Mouse (Mus musculus): ENCODE data around the gene Eef1b2.

DNA sequence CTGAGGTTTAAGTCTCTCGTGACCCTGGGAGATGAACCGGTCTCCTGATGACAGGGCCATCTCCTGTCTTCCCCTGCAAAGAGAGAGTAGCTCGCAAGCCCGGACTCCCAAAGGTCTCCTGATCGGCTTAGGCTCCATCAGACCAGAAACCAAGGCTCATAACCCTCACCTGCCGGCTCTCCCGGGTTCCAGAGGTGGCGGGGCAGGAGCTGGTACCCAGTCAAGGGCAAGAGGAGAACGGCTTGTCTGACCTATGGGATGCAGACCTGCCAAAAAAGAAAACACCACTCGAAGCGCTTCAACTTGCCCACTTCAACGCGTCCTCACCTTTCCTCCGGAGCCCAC, 394 bp upstream of the Eef1b2 start:
- TF ChIP-seq CTCF (IDR thresholded peaks at IDR 0.05; ENCODE audit: low read depth): no peak
- no peak for TF ChIP-seq EP300 (IDR thresholded peaks at IDR 0.05; ENCODE audit: low read depth)
